Mouse (Mus musculus): ENCODE results near the gene Aff3. TPM values are rescaled to one million over a fixed set of nuclear protein-coding genes. Genes with fewer than 3 reads are reported as not detected.
A peak's percentile ranks its signal among the peaks of the same experiment; 100 is the strongest.

Gene Aff3
- polyA plus RNA-seq, 1 experiment from 2014 or later = 4.7 TPM

DNA sequence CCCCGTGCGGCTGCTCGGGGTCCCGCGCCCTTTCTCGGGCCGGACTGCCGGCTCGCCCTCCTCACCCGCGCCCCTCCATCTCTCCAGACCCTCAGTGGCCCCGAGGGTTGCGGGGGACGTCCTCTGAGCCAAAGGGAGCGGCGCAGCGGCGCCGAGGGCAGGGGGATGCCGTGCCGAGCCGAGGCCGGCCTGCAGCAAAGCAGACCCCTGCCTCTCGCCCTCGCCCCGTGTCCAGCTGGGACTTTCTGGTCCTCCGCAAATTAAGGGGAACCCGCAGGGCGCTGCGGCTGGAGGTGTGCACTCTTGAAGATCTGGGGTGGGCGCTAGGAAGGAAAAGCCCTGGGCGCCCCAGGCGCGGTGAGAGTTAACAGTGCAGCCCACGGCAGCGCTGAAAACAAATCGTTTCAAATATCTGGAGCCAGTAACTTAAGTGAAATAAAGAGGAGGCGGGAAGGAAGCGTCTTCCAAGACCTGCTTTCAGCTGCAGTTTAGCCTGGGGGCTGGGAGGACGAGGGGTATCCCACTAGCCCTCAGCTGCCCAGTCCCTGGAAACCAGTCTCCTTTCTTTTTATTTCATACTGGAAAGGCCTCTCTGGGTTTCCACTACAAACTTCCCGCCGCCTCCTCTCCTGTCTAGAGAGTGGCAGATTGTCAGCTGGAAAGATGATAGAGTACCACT lies 36.9 kb downstream of the Aff3 start:
- 2% methylated on average over 42 of the region's 42 CpGs for WGBS
- Histone ChIP-seq H3K27ac (ENCODE audit: low read depth, low read length) (peak overlapping the region; percentile 62; the same call in 1 of the 2 replicates), H3K4me1 (replicated peaks; ENCODE audit: control insufficient read depth, insufficient read depth, low read length) (peaks cover 3% of the 10 kb centered on the region; the same call in 1 of the 2 replicates), H3K27me3 (replicated peaks; ENCODE audit: control insufficient read depth, insufficient read depth, low read length) (peaks cover 55% of the 10 kb centered on the region), H3K36me3 (ENCODE audit: control insufficient read depth, insufficient read depth, low read length) (no peaks in the 10 kb centered on the region), H3K9ac (ENCODE audit: low read depth, low read length) (peak overlapping the region; percentile 62), H3K9me3 (ENCODE audit: control insufficient read depth, low read length) (no peaks in the 10 kb centered on the region), H3K4me3 (ENCODE audit: low read depth, low read length) (peak overlapping the region; percentile 60), H3K4me2 (peak overlapping the region; percentile 81)
- DNase-seq (ENCODE audit: low spot score) (peak; percentile 56), ATAC-seq (replicated peaks; ENCODE audit: low FRiP score) (peak; percentile 31)

DNA sequence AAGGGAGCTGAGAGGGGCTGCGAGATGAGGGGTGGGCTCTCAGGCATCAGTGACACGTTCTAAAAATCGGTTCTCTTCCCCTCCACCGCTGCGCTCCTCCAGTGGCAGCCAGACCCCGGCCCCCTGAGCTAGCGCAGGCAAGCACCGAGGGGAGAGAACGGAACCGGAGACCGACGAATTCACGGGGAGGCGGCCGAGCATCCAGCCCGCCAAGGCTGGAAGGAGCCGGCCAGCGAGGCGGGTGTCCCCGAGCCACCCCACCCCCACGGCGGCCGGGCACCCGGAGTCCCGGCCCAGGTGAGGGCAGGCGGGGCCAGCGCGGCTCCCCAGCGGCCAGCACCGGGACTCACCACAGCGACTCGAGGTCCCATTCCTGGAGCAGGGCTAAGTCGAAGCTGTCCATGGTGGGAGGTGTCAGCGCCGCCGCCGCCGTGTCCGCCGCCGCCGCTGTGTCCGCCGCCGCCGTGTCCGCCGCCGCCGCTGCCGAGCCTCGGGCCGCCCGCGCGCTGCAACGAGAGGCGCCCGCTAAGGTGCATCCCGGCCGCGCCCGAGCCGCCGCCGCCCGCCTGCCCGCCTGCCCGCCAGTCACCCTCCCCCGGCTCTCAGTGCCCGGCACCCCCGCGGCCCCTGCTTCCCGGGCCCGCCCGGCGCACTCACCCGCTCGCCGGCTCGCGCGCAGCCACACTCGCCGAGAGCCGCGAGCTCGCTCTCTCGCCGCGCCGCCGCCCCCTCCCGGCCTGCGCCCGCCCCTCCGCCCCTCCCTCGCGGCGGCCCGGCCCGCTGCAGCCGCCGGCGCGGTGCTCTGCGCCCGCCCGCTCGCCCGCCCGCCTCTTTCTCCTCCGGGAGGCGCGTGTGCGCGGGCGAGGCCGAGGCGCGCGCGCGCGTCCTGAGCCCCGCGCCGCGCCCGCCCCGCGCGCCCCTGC lies 37.8 kb downstream of the Aff3 start:
- peak overlapping the region; percentile 81 for H3K4me2 ChIP-seq
- peak; percentile 68 for ATAC-seq (replicated peaks; ENCODE audit: low FRiP score)

DNA sequence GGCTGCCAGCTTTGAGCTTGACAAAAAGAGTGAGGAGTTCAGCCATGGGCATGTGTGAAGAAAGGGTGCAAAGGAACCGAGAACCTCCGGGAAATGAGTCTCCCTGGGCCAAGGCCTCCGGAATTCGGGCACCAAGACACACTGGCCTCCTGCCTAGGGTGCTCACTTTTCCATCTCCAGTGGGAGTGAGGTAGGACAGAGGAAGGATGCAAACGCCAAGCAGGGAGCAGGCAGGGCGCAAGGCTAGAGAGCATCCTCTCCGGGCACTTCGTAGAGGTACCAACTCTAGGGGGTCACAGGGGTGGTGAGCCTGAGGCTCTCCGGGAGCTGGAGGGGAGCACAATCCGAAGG lies 38.4 kb downstream of the Aff3 start:
- Histone ChIP-seq H3K9ac (ENCODE audit: low read depth, low read length) (no peak overlapping the region), H3K27me3 (replicated peaks; ENCODE audit: control insufficient read depth, insufficient read depth, low read length) (peaks cover 52% of the 10 kb centered on the region), H3K4me1 (replicated peaks; ENCODE audit: control insufficient read depth, insufficient read depth, low read length) (peaks cover 3% of the 10 kb centered on the region; the same call in 1 of the 2 replicates), H3K27ac (ENCODE audit: low read depth, low read length) (no peak overlapping the region), H3K4me2 (peak overlapping the region; percentile 81), H3K9me3 (ENCODE audit: control insufficient read depth, low read length) (no peaks in the 10 kb centered on the region), H3K4me3 (ENCODE audit: low read depth, low read length) (peak overlapping the region; percentile 60), H3K36me3 (ENCODE audit: control insufficient read depth, insufficient read depth, low read length) (no peaks in the 10 kb centered on the region)
- DNase-seq (ENCODE audit: low spot score) (peak; percentile 45), ATAC-seq (replicated peaks; ENCODE audit: low FRiP score) (no peak)
- WGBS = 7% methylated on average over 10 of the region's 10 CpGs

More for the DNA sequence above, 37.8 kb downstream of the Aff3 start:
- peak overlapping the region; percentile 62; the same call in 1 of the 2 replicates for H3K27ac ChIP-seq (ENCODE audit: low read depth, low read length)
- peaks cover 3% of the 10 kb centered on the region; the same call in 1 of the 2 replicates for H3K4me1 ChIP-seq (replicated peaks; ENCODE audit: control insufficient read depth, insufficient read depth, low read length)
- DNase-seq (ENCODE audit: low spot score) = peak; percentile 62
- no peaks in the 10 kb centered on the region for H3K9me3 ChIP-seq (ENCODE audit: control insufficient read depth, low read length)
- WGBS = 1% methylated on average over 92 of the region's 133 CpGs
- peak overlapping the region; percentile 60 for H3K4me3 ChIP-seq (ENCODE audit: low read depth, low read length)
- peaks cover 55% of the 10 kb centered on the region for H3K27me3 ChIP-seq (replicated peaks; ENCODE audit: control insufficient read depth, insufficient read depth, low read length)
- no peaks in the 10 kb centered on the region for H3K36me3 ChIP-seq (ENCODE audit: control insufficient read depth, insufficient read depth, low read length)
- H3K9ac ChIP-seq (ENCODE audit: low read depth, low read length) = peak overlapping the region; percentile 62

DNA sequence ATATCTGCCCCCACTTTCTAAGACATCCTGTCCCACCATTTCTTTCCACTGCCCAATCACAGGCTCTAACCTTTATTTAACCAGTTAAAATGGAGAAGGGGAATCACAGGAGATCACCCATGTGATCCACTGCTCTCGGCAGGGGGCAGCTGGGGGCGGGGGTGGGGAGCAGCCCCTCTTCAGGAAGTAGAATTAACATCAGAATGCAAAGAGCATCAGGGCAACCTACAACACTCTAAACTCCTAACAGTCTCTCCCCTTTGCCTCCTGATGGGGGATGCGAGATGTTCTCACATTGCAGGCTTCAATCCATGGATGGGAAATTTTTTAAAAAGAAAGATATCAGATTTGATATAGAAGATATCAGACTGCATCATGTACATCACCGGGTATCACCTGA lies 42.9 kb downstream of the Aff3 start:
- H3K9me3 ChIP-seq (ENCODE audit: control insufficient read depth, low read length) = no peaks in the 10 kb centered on the region

DNA sequence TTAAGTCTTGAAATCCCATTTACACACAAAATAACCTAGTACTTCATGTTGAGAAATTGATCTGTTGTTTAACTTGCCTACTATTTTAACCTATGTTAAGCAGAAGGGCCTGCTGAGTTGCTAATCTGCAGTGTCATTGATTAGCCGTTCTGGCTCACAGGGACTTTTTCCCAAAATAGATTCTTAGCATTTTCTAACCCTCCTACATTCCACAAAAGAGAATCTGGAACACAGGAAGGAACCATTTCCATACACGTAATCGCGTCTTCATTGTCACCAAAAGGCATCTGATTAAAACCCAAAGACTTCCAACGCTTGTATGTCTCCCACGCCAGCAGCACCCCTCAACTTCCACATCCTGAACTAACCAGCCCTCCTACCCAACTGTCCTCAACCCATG lies 44.4 kb downstream of the Aff3 start:
- Histone ChIP-seq H3K27ac (ENCODE audit: low read depth, low read length) (no peak overlapping the region), H3K9ac (ENCODE audit: low read depth, low read length) (no peak overlapping the region), H3K4me2 (no peak overlapping the region), H3K36me3 (ENCODE audit: control insufficient read depth, insufficient read depth, low read length) (no peaks in the 10 kb centered on the region), H3K9me3 (ENCODE audit: control insufficient read depth, low read length) (no peaks in the 10 kb centered on the region), H3K27me3 (replicated peaks; ENCODE audit: control insufficient read depth, insufficient read depth, low read length) (no peaks in the 10 kb centered on the region), H3K4me1 (replicated peaks; ENCODE audit: control insufficient read depth, insufficient read depth, low read length) (no peaks in the 10 kb centered on the region), H3K4me3 (ENCODE audit: low read depth, low read length) (no peak overlapping the region)
- DNase-seq (ENCODE audit: low spot score) (no peak), ATAC-seq (replicated peaks; ENCODE audit: low FRiP score) (no peak)
- WGBS = 81% methylated on average over 6 of the region's 6 CpGs

More for the DNA sequence above, 42.9 kb downstream of the Aff3 start:
- Histone ChIP-seq H3K4me3 (ENCODE audit: low read depth, low read length) (no peak overlapping the region), H3K27me3 (replicated peaks; ENCODE audit: control insufficient read depth, insufficient read depth, low read length) (peaks cover 14% of the 10 kb centered on the region), H3K4me1 (replicated peaks; ENCODE audit: control insufficient read depth, insufficient read depth, low read length) (0 out of 2 replicates have a peak, but pooled peaks cover 3% of the 10 kb centered on the region), H3K4me2 (no peak overlapping the region), H3K27ac (ENCODE audit: low read depth, low read length) (no peak overlapping the region), H3K36me3 (ENCODE audit: control insufficient read depth, insufficient read depth, low read length) (no peaks in the 10 kb centered on the region), H3K9ac (ENCODE audit: low read depth, low read length) (no peak overlapping the region)
- no peak for DNase-seq (ENCODE audit: low spot score)
- WGBS = 55% methylated on average over 4 of the region's 4 CpGs
- no peak for ATAC-seq (replicated peaks; ENCODE audit: low FRiP score)

DNA sequence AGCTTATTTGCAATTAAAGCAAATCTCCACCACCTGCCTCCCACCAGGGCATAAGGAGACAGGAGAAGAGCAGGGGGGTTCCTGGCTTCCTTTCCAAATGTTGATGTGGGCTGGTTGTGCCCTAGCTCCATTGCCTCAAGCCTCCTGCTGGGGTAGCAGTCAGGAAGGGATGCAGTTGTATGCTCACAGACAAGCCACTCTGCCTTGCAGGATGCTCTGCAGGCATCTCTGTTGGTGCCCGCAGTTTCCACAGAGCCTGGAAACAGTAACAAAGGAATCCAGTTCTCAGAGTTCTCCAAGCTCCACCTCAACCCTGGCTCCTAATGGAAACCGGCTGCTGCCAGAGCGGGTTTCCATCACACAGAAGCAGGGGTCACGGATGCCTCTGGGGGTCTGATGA lies 58.0 kb downstream of the Aff3 start:
- H3K27ac ChIP-seq (ENCODE audit: low read depth, low read length) = no peak overlapping the region
- no peaks in the 10 kb centered on the region for H3K27me3 ChIP-seq (replicated peaks; ENCODE audit: control insufficient read depth, insufficient read depth, low read length)
- H3K4me2 ChIP-seq = no peak overlapping the region
- no peak overlapping the region for H3K9ac ChIP-seq (ENCODE audit: low read depth, low read length)
- H3K4me1 ChIP-seq (replicated peaks; ENCODE audit: control insufficient read depth, insufficient read depth, low read length) = no peaks in the 10 kb centered on the region
- H3K9me3 ChIP-seq (ENCODE audit: control insufficient read depth, low read length) = no peaks in the 10 kb centered on the region
- H3K4me3 ChIP-seq (ENCODE audit: low read depth, low read length) = no peak overlapping the region
- no peaks in the 10 kb centered on the region for H3K36me3 ChIP-seq (ENCODE audit: control insufficient read depth, insufficient read depth, low read length)
- DNase-seq (ENCODE audit: low spot score) (no peak), ATAC-seq (replicated peaks; ENCODE audit: low FRiP score) (no peak)
- 68% methylated on average over 4 of the region's 4 CpGs for WGBS

DNA sequence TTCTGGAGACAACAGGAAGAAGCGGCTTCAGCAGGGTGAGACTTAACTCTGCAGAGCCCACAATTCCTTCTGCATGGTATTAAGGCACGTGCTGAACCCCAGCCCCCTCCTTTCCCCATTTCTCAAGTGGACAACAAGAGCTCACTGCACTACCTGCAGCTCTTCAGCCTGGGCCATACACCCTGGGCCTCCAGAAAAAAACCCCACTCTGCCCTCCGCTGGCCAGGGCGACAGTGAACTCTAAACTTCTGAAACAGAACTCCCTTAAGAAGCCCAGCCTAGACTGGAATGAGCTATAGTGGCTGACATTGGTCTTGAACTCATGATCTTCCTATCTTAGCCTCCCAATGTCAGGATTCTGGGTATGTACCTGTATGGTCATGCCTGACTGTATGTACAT lies 59.3 kb downstream of the Aff3 start:
- ATAC-seq (replicated peaks; ENCODE audit: low FRiP score) (no peak), DNase-seq (ENCODE audit: low spot score) (no peak)
- no peak overlapping the region for H3K9ac ChIP-seq (ENCODE audit: low read depth, low read length)
- no peak overlapping the region for H3K4me3 ChIP-seq (ENCODE audit: low read depth, low read length)
- 73% methylated on average over 4 of the region's 4 CpGs for WGBS
- no peak overlapping the region for H3K4me2 ChIP-seq
- H3K9me3 ChIP-seq (ENCODE audit: control insufficient read depth, low read length) = no peaks in the 10 kb centered on the region
- no peaks in the 10 kb centered on the region for H3K27me3 ChIP-seq (replicated peaks; ENCODE audit: control insufficient read depth, insufficient read depth, low read length)
- H3K4me1 ChIP-seq (replicated peaks; ENCODE audit: control insufficient read depth, insufficient read depth, low read length) = no peaks in the 10 kb centered on the region
- no peaks in the 10 kb centered on the region for H3K36me3 ChIP-seq (ENCODE audit: control insufficient read depth, insufficient read depth, low read length)
- no peak overlapping the region for H3K27ac ChIP-seq (ENCODE audit: low read depth, low read length)

DNA sequence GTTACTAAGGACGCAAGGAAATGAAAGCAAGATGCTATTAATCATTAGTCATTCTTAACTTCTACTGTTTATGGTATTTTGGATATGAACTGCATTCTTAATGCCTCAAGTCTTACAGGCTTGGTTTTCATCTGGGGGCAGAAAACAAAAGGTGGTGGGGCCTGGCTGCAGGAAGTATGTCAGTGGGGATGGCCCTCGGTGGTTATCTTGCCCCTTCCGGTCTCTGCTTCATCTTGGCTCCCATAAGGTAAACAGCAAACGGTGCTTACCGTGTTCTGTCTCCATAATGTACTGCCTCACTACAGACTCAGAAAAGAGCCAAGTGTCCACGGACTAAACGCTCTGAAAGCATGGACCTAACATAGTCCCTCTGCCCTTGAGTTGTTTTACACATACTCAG lies 60.1 kb downstream of the Aff3 start:
- Histone ChIP-seq H3K9ac (ENCODE audit: low read depth, low read length) (no peak overlapping the region), H3K36me3 (ENCODE audit: control insufficient read depth, insufficient read depth, low read length) (no peaks in the 10 kb centered on the region), H3K4me2 (no peak overlapping the region), H3K4me3 (ENCODE audit: low read depth, low read length) (no peak overlapping the region), H3K27ac (ENCODE audit: low read depth, low read length) (no peak overlapping the region), H3K9me3 (ENCODE audit: control insufficient read depth, low read length) (no peaks in the 10 kb centered on the region), H3K4me1 (replicated peaks; ENCODE audit: control insufficient read depth, insufficient read depth, low read length) (no peaks in the 10 kb centered on the region), H3K27me3 (replicated peaks; ENCODE audit: control insufficient read depth, insufficient read depth, low read length) (no peaks in the 10 kb centered on the region)
- ATAC-seq (replicated peaks; ENCODE audit: low FRiP score) = no peak
- WGBS = 69% methylated on average over 7 of the region's 7 CpGs
- no peak for DNase-seq (ENCODE audit: low spot score)
